Mouse (Mus musculus) midbrain, embryonic 13.5 days (tissue): ENCODE results near the gene Prss40. TPM values are rescaled to one million over a fixed set of nuclear protein-coding genes. Genes with fewer than 3 reads are reported as not detected.

Source experiments
- polyA plus RNA-seq: library from polyadenylated mRNA; unstranded; fragments of >200 nt; fragmentation: Nextera tagmentation; extraction: Ambion mirVana; gene quantifications from 2 replicates; pipeline ENCODE4 v1.2.1, GENCODE M21; 2015

The Prss40 gene
- polyA plus RNA-seq, 1 experiment from 2014 or later, result not detected

Other genes starting within 250 kb of the Prss40 start
- 73.2 and 77.3 TPM in 2 replicates for gene Ccdc115, start 121.3 kb downstream of the Prss40 start, polyA plus RNA-seq
- 62.6 and 63.1 TPM in 2 replicates for gene Imp4, start 121.1 kb downstream of the Prss40 start, polyA plus RNA-seq
- gene Ptpn18, start 101.2 kb downstream of the Prss40 start, polyA plus RNA-seq, result 6.0 and 6.2 TPM in 2 replicates
- not detected in 2 replicates for gene Prss39, start 62.5 kb downstream of the Prss40 start, polyA plus RNA-seq
- not detected in 2 replicates for gene Cfc1, start 25.3 kb downstream of the Prss40 start, polyA plus RNA-seq
- 23.1 and 23.5 TPM in 2 replicates for gene Amer3, start 18.7 kb upstream of the Prss40 start, polyA plus RNA-seq